Mouse (Mus musculus): ENCODE results near the gene Mnt. TPM values are rescaled to one million over a fixed set of nuclear protein-coding genes. Genes with fewer than 3 reads are reported as not detected.

The Mnt gene
- 2.5 and 2.6 TPM in 2 replicates for polyA plus RNA-seq (2015; fragmentation: Nextera tagmentation; extraction: Ambion mirVana)

GRCm38 (mm10) chr11:74830256-74831161 lies at the start of gene Mnt:
Gene Mnt (plus strand): TSS chr11:74830920.
- H3K27ac ChIP-seq (replicated peaks) = peak within 1 kb of the TSS; percentile 98
- peak within 1 kb of the TSS; percentile 76 for H3K4me2 ChIP-seq (replicated peaks; ENCODE audit: low read depth)
- H3K4me1 ChIP-seq (replicated peaks; ENCODE audit: control insufficient read depth, insufficient read depth) = peaks cover 9% of the 10 kb centered on the region; the same call in 1 of the 2 replicates
- WGBS = under 1% methylated on average over 60 of the region's 70 CpGs
- H3K4me3 ChIP-seq (ENCODE audit: low read depth, low read length) = peak within 1 kb of the TSS; percentile 90
- TF ChIP-seq EP300 (optimal IDR thresholded peaks at IDR 0.05) (peak; percentile 83), CTCF (IDR thresholded peaks at IDR 0.05; ENCODE audit: low read depth) (peak; percentile 5; the same call in 1 of the 2 replicates)
- H3K27me3 ChIP-seq (ENCODE audit: control insufficient read depth, insufficient read depth, low read length) = no peaks in the 10 kb centered on the region
- H3K36me3 ChIP-seq (ENCODE audit: control insufficient read depth, insufficient read depth, low read length) = no peaks in the 10 kb centered on the region
- ATAC-seq (ENCODE audit: low FRiP score, low TSS enrichment) (peak; percentile 82), DNase-seq (ENCODE audit: low spot score) (peak; percentile 99)
- H3K9ac ChIP-seq (ENCODE audit: low read length) = peak within 1 kb of the TSS; percentile 90
- no peaks in the 10 kb centered on the region for H3K9me3 ChIP-seq (ENCODE audit: control insufficient read depth, low read length)

GRCm38 (mm10) chr11:74792874-74793273 lies 37.8 kb upstream of the Mnt start:
- ATAC-seq (ENCODE audit: low FRiP score, low TSS enrichment) = no peak
- no peak overlapping the region for H3K4me2 ChIP-seq (replicated peaks; ENCODE audit: low read depth)
- H3K9me3 ChIP-seq (ENCODE audit: control insufficient read depth, low read length) = no peaks in the 10 kb centered on the region
- H3K27ac ChIP-seq (replicated peaks) = no peak overlapping the region
- no peak for TF ChIP-seq EP300 (optimal IDR thresholded peaks at IDR 0.05)
- no peak for TF ChIP-seq CTCF (IDR thresholded peaks at IDR 0.05; ENCODE audit: low read depth)
- H3K4me3 ChIP-seq (ENCODE audit: low read depth, low read length) = no peak overlapping the region
- no peaks in the 10 kb centered on the region for H3K27me3 ChIP-seq (ENCODE audit: control insufficient read depth, insufficient read depth, low read length)
- H3K9ac ChIP-seq (ENCODE audit: low read length) = no peak overlapping the region
- no peak for DNase-seq (ENCODE audit: low spot score)
- no peaks in the 10 kb centered on the region for H3K4me1 ChIP-seq (replicated peaks; ENCODE audit: control insufficient read depth, insufficient read depth)
- peaks cover 7% of the 10 kb centered on the region; the same call in 1 of the 2 replicates for H3K36me3 ChIP-seq (ENCODE audit: control insufficient read depth, insufficient read depth, low read length)
- WGBS = 93% methylated on average over 4 of the region's 4 CpGs

- Histone ChIP-seq H3K36me3 (ENCODE audit: control insufficient read depth, insufficient read depth, low read length) (peaks cover 6% of the 10 kb centered on the region; the same call in 1 of the 2 replicates), H3K27me3 (ENCODE audit: control insufficient read depth, insufficient read depth, low read length) (no peaks in the 10 kb centered on the region), H3K4me1 (replicated peaks; ENCODE audit: control insufficient read depth, insufficient read depth) (no peaks in the 10 kb centered on the region), H3K4me2 (replicated peaks; ENCODE audit: low read depth) (no peak overlapping the region), H3K9ac (ENCODE audit: low read length) (no peak overlapping the region), H3K9me3 (ENCODE audit: control insufficient read depth, low read length) (no peaks in the 10 kb centered on the region), H3K27ac (replicated peaks) (no peak overlapping the region), H3K4me3 (ENCODE audit: low read depth, low read length) (no peak overlapping the region)
- 88% methylated on average over 4 of the region's 4 CpGs for WGBS
- ATAC-seq (ENCODE audit: low FRiP score, low TSS enrichment) = no peak
- DNase-seq (ENCODE audit: low spot score) = no peak
- TF ChIP-seq EP300 (optimal IDR thresholded peaks at IDR 0.05) (no peak), CTCF (IDR thresholded peaks at IDR 0.05; ENCODE audit: low read depth) (no peak)
Observed at GRCm38 (mm10) chr11:74800658-74801057, 30.1 kb upstream of the Mnt start.

GRCm38 (mm10) chr11:74804081-74804627 lies 26.6 kb upstream of the Mnt start:
- no peak overlapping the region for H3K4me3 ChIP-seq (ENCODE audit: low read depth, low read length)
- no peak overlapping the region for H3K9ac ChIP-seq (ENCODE audit: low read length)
- no peak overlapping the region for H3K27ac ChIP-seq (replicated peaks)
- H3K9me3 ChIP-seq (ENCODE audit: control insufficient read depth, low read length) = no peaks in the 10 kb centered on the region
- ATAC-seq (ENCODE audit: low FRiP score, low TSS enrichment) = no peak
- no peak for DNase-seq (ENCODE audit: low spot score)
- TF ChIP-seq EP300 (optimal IDR thresholded peaks at IDR 0.05) = no peak
- TF ChIP-seq CTCF (IDR thresholded peaks at IDR 0.05; ENCODE audit: low read depth) = no peak
- H3K27me3 ChIP-seq (ENCODE audit: control insufficient read depth, insufficient read depth, low read length) = no peaks in the 10 kb centered on the region
- H3K36me3 ChIP-seq (ENCODE audit: control insufficient read depth, insufficient read depth, low read length) = peaks cover 6% of the 10 kb centered on the region; the same call in 1 of the 2 replicates
- H3K4me1 ChIP-seq (replicated peaks; ENCODE audit: control insufficient read depth, insufficient read depth) = no peaks in the 10 kb centered on the region
- WGBS = 54% methylated on average over 3 of the region's 3 CpGs
- H3K4me2 ChIP-seq (replicated peaks; ENCODE audit: low read depth) = no peak overlapping the region

DNA sequence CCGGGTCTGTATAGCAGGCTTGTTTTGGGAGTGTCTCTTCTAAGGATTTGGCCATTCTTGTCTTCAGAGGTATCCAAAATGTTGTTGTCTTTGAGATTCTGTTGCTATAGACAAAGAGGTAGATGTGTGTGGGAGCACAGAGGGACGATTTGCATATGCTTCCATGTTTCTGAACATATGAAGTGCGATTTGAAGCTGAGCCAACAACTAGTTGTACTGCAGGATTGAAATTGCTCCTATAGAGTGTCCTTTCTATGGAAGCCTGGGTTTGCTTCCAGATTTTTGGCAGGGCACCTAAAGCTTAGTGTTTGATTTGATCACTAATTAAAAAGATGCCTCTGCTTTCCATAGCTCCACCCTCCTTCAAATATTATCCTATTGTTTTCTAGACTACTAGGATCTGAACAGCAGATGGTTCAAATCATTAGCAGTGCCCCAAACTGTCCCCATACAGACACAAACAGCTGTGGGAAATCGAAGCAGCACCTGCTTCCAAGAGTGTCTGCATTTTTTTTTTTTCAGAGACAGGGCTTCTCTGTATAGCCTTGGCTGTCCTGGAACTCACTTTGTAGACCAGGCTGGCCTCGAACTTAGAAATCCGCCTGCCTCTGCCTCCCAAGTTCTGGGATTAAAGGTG lies 23.4 kb upstream of the Mnt start:
- no peaks in the 10 kb centered on the region for H3K9me3 ChIP-seq (ENCODE audit: control insufficient read depth, low read length)
- H3K27me3 ChIP-seq (ENCODE audit: control insufficient read depth, insufficient read depth, low read length) = no peaks in the 10 kb centered on the region
- H3K4me2 ChIP-seq (replicated peaks; ENCODE audit: low read depth) = no peak overlapping the region
- no peak for TF ChIP-seq EP300 (optimal IDR thresholded peaks at IDR 0.05)
- TF ChIP-seq CTCF (IDR thresholded peaks at IDR 0.05; ENCODE audit: low read depth) = no peak
- H3K36me3 ChIP-seq (ENCODE audit: control insufficient read depth, insufficient read depth, low read length) = peaks cover 6% of the 10 kb centered on the region; the same call in 1 of the 2 replicates
- H3K4me3 ChIP-seq (ENCODE audit: low read depth, low read length) = no peak overlapping the region
- 85% methylated on average over 6 of the region's 6 CpGs for WGBS
- no peak for DNase-seq (ENCODE audit: low spot score)
- H3K27ac ChIP-seq (replicated peaks) = no peak overlapping the region
- no peak overlapping the region for H3K9ac ChIP-seq (ENCODE audit: low read length)
- no peak for ATAC-seq (ENCODE audit: low FRiP score, low TSS enrichment)
- H3K4me1 ChIP-seq (replicated peaks; ENCODE audit: control insufficient read depth, insufficient read depth) = no peaks in the 10 kb centered on the region

Data from stomach, postnatal 0 days (tissue).